Mouse (Mus musculus) gastrocnemius, adult 2 months (tissue): ENCODE data around the gene Ugt1a10. TPM values are rescaled to one million over a fixed set of nuclear protein-coding genes. Genes with fewer than 3 reads are reported as not detected.
A peak's percentile ranks its signal among the peaks of the same experiment; 100 is the strongest.

ENCODE experiments used
- DNase-seq: peaks from one replicate; pipeline ENCODE4 v3.0.0; 2022
- H3K27ac ChIP-seq: fragments of 200-600 bp; 2 replicates; pipeline ENCODE4 v1.8.1; 2022; ENCODE audit warnings: mild to moderate bottlenecking
- H3K4me3 ChIP-seq: fragments of 200-600 bp; 2 replicates; pipeline ENCODE4 v1.8.1; 2022; ENCODE audit warnings: mild to moderate bottlenecking, moderate library complexity
- CTCF ChIP-seq: fragments of 200-600 bp; IDR thresholded peaks from 2 replicates; pipeline ENCODE4 v1.8.1; 2022; ENCODE audit warnings: antibody characterized with exemption, mild to moderate bottlenecking, moderate library complexity
- intact Hi-C: fragments of 180-260 bp; cut with DNase I; formaldehyde crosslinking; loops from one replicate; pipeline ENCODE4 v1.15.1; 2025
- total RNA-seq, 2 experiments: library from RNA; stranded (reverse); gene quantifications; 2 replicates each; pipeline ENCODE4 v1.2.3; 2021

Ugt1a10 gene
- total RNA-seq, 2 experiments from 2014 or later = not detected

- DNase-seq = no peak
- intact Hi-C loops = no loop called here
- no peak overlapping the region for H3K27ac ChIP-seq
- TF ChIP-seq CTCF = no peak
- H3K4me3 ChIP-seq = no peak overlapping the region
These were observed 142.3 kb downstream of the Ugt1a10 start for GRCm38 (mm10) chr1:88197443-88197842.

- no peak for DNase-seq
- intact Hi-C loops = no loop called here
- H3K4me3 ChIP-seq = no peak overlapping the region
- no peak for TF ChIP-seq CTCF
- no peak overlapping the region for H3K27ac ChIP-seq
These were observed 144.8 kb downstream of the Ugt1a10 start for GRCm38 (mm10) chr1:88199996-88200395.

- Histone ChIP-seq H3K4me3 (no peak within 1 kb of the TSS), H3K27ac (no peak within 1 kb of the TSS)
- intact Hi-C loops = no loop called here
- DNase-seq = no peak
- no peak for TF ChIP-seq CTCF
These were observed 145.3 kb downstream of the Ugt1a10 start, which contains the start of gene Ugt1a2 for GRCm38 (mm10) chr1:88200456-88200855. Ugt1a2 (plus strand) TSS chr1:88200601.

GRCm38 (mm10) chr1:88205294-88205922 is 150.2 kb downstream of the Ugt1a10 start, which contains the start of gene Dnajb3:
Dnajb3 (minus strand) TSS chr1:88205782.
- intact Hi-C loops = no loop called here
- Histone ChIP-seq H3K27ac (peak within 1 kb of the TSS; percentile 43; the same call in 1 of the 2 replicates), H3K4me3 (peak within 1 kb of the TSS; percentile 72)
- DNase-seq = peak; percentile 81
- no peak for TF ChIP-seq CTCF

GRCm38 (mm10) chr1:88206843-88207479 is 151.8 kb downstream of the Ugt1a10 start:
- no peak for DNase-seq
- Histone ChIP-seq H3K4me3 (no peak overlapping the region), H3K27ac (no peak overlapping the region)
- no peak for TF ChIP-seq CTCF
- intact Hi-C loops = no loop called here

- H3K27ac ChIP-seq = no peak within 1 kb of the TSS
- no peak for TF ChIP-seq CTCF
- H3K4me3 ChIP-seq = no peak within 1 kb of the TSS
- no peak for DNase-seq
- intact Hi-C loops = no loop called here
These were observed 156.6 kb downstream of the Ugt1a10 start, which contains the start of gene Ugt1a1 for GRCm38 (mm10) chr1:88211812-88212211. Ugt1a1 (plus strand) TSS chr1:88211959.

- intact Hi-C loops = no loop called here
- Histone ChIP-seq H3K4me3 (no peak overlapping the region), H3K27ac (no peak overlapping the region)
- no peak for DNase-seq
- no peak for TF ChIP-seq CTCF
These were observed 157.3 kb downstream of the Ugt1a10 start for GRCm38 (mm10) chr1:88212341-88213045.

GRCm38 (mm10) chr1:88213061-88213460 is 157.9 kb downstream of the Ugt1a10 start:
- no peak overlapping the region for H3K4me3 ChIP-seq
- intact Hi-C loops = no loop called here
- no peak overlapping the region for H3K27ac ChIP-seq
- no peak for TF ChIP-seq CTCF
- DNase-seq = no peak

- TF ChIP-seq CTCF = no peak
- intact Hi-C loops = no loop called here
- Histone ChIP-seq H3K4me3 (no peak overlapping the region), H3K27ac (no peak overlapping the region)
- DNase-seq = peak; percentile 31
These were observed 158.7 kb downstream of the Ugt1a10 start for GRCm38 (mm10) chr1:88213766-88214461.

GRCm38 (mm10) chr1:88214462-88214952 is 159.3 kb downstream of the Ugt1a10 start:
- DNase-seq = no peak
- Histone ChIP-seq H3K27ac (no peak overlapping the region), H3K4me3 (no peak overlapping the region)
- no peak for TF ChIP-seq CTCF
- intact Hi-C loops = no loop called here

GRCm38 (mm10) chr1:88215466-88216380 is 160.5 kb downstream of the Ugt1a10 start:
- no peak for DNase-seq
- no peak for TF ChIP-seq CTCF
- intact Hi-C loops = no loop called here
- H3K4me3 ChIP-seq = no peak overlapping the region
- H3K27ac ChIP-seq = no peak overlapping the region

GRCm38 (mm10) chr1:88216551-88216950 is 161.4 kb downstream of the Ugt1a10 start:
- Histone ChIP-seq H3K27ac (no peak overlapping the region), H3K4me3 (no peak overlapping the region)
- no peak for TF ChIP-seq CTCF
- no peak for DNase-seq
- intact Hi-C loops = no loop called here
